Mouse (Mus musculus) A20 (cell line): Measurements from ENCODE around the gene Apof.
"Not testable (repeated sequence)": the region's sequence is repeated elsewhere in the genome, so short reads cannot be mapped to it uniquely, and the experiment has no call there.

Experiments
- DNase-seq: peaks from one replicate; pipeline ENCODE4 v3.0.0-alpha.2; 2011; ENCODE audit warnings: low read depth, low spot score

The Apof gene

DNA sequence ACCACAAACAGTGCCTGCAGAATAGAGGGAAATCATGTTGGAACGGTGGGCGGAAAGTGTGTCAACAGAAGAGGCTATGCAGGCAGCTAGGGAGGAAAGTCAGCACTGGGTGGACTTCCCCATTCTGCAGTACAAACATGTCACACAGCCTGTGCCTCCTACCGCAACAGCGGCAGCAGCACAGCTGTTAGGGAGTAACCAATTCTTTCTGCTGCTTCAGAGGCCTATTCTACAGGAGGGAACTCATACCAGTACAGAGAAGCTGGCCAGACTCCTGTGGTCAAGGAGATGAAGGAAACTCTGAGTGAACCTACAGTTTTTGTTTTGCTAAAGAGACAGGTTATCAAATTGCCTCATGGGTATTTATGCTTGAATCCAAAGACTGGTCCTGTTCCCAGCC lies 9.5 kb upstream of the Apof start:
- DNase-seq = peak; percentile 87

DNA sequence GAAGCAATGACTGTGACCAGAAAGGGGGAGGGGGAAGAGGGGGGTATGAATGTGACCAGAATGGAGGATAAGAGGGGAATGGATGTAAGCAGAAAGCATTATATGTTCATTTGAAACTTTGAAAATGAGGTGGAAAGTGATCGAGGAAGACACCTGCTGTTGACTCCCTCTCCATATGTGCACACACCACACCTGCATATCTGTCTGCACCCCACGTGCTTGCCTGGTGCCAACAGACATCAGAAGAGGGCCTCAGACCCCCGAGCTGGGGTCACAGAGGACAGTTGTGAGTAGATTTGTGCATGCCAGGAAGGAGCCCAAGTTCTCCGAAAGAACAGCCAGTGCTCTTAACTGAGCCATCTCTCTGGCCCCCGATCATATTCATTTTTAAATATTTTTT lies 8.5 kb upstream of the Apof start:
- peak; percentile 62 for DNase-seq

DNA sequence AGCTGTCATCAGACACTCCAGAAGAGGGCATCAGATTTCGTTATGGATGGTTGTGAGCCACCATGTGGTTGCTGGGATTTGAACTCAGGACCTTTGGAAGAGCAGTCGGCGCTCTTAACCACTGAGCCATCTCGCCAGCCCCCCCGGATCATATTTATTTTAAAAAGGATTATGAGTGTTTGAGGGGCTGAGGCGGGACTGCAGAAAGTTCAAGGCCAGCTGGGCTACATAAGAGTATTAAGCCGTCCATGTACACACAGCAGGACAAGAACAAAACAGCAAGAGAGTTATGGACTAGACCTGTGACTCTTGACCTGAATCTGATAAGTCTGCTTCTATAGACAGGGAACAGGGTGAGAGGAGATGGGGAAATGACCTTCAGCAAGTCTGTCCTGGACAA lies 8.1 kb upstream of the Apof start:
- peak; percentile 22 for DNase-seq

DNA sequence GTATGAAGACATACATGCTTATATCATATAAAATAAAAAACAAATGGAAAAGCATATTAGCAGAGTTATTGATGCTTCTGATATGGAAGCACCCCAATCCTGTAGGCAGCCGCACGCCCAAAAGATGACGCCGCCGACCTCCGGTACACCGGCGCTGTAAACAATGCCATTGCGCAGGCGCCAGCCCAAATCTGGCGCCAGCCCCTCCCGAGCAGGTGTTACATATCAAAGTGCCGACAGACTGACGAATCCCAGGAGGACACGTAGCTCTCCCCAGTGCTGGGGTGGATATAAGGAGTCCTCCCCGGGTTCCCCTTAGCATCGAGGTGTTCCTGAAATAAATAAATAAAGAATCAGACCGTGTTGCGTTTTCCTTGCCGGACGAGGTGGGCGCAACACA lies 6.2 kb upstream of the Apof start:
- DNase-seq = no peak

DNA sequence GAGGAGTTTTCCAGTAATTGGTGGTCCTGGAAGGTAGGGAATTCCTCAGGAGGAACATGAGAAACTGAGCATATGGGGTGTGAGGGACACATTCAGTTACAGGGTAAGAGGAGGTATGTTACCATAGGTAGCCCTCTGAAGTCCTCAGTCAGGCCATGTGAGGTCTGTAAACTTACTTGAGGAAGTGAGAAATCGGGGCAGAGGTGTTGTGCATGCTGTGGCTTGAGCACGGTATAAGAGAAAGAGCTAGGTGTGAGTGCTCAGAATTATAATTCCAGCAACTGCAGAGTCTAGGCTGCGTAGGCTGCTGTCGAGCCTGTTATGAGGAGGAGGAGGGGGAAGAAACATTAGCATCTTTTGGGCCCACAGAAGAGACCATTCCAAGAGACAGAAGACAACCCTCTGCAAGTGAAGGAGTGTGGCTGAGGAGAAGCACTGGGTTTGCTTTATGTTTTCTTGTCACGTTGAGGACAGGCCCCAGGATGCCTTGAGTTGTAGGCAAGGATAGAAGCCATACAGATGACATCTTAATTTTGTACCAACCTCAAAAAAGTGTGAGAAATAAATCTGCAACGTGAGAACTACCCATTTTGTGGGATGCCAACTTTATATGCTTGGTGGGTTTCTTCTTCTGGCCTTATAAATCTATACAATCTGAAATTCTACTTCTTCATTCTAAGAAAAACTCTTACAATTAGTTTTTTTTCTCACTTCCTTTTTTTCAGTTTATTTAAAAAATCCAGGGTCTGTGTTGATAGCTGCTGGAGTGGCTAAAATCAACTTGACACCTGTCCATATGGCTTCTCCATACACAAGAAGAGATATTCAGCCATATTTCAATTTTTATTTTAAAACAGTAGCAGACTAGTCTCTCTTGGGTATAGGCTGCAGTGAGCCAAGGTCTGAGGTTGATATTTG lies 4.8 kb upstream of the Apof start:
- DNase-seq = peak; percentile 90

DNA sequence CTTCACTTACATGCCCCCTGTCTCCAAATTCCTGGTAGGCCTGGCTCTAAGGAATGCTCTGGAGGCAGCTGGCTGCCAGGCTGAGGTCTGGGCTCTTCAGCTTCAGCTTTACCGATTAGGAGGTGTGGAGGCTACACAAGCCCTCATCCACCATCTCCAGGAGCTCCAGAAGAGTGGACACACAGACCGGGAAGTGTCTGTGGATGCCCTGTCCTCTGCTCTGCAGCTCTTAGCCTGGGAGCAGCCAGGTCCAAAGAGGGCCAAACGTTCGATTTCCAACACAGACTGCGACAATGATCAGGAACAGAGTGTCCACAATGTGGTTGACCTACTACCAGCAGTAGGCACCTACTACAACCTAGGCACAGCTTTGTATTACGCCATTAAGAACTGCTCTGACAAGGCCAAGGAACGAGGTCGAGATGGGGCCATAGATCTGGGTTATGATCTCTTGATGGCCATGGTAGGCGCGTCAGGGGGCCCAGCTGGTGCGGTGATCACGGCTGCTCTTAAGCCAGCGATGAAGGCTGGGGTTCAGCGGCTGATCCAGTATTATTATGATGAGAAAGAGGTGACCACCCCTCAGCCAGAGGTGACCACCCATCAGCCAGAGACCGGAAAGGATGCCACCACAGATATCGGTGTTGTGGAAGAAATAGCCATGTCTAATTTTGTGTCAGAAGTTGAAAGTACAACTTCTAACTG lies 887 bp downstream of the Apof start:
- DNase-seq = no peak

DNA sequence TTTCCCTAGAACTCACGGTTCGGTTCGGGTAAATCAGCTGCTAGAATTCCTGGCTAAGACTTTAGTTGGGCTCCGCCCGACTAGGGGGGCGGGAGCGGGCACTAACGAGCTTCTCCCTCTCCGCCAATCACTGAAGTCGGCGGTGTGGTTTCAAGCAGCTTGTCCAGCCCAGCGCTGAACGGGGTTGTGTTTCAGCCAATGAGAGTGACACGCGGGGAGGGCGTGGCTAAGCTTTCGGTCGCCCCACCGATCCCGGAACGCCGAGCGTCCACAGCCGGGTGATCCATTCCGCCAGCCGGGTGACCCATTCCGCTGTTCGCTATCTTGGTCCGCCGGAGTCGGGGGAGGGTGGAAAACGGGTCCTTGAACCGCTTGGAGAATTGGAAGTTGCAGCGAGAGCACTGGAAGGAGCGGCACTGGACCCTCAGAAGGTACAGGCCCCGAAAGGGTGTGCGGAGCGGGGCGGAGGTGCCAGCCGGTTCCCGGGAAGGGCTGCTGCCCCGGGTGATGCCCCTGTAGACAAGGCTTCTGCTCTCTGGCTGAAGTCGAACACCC lies 1.9 kb downstream of the Apof start, which contains the start of gene Stat2:
Stat2 (plus strand) TSS at position 273 of the 555 bp plus-strand sequence.
- DNase-seq = peak; percentile 98

DNA sequence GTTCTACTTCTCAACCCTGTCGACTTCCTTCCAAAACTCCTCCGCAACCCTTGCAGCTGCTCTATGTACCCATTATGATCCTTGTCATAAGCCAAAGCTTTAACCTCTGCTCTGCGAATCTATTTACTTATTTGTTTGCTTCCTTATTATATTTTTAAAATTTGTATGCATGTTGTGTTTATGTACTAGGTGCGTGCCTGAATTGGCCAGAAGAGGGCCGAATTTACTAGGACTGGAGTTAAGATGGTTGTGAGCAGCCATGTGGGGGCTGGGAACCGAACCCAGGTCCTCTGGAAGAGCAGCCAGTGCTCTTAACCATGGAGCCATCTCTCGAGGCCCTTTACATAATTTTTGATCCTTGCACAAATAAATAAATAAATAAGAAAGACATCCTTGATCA lies 2.4 kb downstream of the Apof start:
- no peak for DNase-seq

DNA sequence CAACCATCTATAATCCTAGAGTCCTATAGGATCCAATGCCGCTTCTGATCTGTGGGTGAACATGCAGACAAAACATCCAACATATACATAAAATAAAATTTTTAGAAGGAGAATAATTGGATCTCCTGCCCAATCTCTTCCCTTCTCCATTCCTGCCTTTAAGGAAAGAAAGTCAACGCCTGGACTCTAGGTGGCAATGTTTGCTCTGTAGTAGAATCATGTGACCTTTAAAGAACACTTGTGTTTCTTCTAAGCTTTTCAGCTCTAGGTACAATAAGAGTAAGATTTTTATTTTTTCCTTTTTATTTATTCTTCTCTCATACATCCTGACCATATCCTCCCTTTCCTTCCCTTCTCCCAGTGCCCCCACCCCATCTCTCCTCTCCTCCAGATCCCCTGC lies 3.4 kb downstream of the Apof start:
- peak; percentile 22 for DNase-seq

DNA sequence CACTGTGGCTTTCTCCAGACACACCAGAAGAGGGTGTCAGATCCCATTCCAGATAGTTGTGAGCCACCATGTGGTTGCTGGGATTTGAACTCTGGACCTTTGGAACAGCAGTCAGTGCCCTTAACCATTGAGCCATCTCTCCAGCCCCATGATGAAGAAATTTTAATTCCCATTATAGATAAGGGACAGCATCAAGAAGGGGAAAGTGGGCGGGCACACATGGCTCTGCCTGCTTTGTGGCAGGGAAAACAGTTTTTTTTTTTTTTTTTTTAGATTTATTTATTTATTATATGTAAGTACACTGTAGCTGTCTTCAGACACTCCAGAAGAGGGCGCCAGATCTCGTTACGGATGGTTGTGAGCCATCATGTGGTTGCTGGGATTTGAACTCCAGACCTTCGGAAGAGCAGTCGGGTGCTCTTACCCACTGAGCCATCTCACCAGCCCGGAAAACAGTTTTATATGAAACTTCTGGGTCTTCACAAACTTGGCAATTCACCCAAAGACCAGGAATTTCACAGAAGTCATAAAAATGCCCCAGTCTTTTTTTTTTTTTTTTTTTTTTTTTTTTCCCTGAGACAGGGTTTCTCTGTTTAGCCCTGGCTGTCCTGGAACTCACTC lies 4.5 kb downstream of the Apof start:
- DNase-seq = not testable (repeated sequence)

DNA sequence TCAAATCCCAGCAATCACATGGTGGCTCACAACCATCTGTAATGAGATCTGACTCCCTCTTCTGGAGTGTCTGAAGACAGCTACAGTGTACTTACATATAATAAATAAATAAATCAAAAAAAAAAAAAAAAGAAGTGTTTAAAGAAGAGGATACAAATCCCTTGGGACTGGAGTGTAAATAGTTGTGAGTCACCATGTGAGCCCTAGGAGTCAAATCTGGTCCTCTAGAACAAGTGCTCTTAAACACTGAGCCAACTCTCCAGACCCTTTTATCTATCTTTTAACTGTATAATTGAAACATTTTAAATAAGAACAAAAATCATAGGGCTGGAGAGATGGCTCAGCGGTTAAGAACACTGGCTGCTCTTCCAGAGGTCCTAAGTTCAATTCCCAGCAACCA lies 6.9 kb downstream of the Apof start:
- DNase-seq = not testable (repeated sequence)

DNA sequence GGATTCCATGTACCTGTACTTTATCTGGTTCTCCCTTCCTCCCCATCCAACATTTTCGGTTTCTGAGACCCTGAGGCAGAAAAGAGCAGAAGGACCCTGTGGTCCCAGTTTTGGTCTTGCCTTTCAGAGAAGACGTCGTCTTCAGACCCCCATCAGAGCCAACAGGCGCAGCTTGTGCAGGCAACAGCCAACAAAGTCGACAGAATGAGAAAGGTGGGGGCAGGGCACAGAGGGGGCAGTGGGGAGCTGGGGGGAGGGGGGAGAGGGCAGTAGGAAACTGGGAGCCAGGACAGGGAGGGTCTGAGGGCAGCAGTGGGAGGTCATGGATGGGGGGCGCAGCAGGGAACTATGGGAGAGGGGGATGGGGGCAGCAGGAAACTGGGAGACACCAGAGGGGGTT lies 9.7 kb downstream of the Apof start:
- no peak for DNase-seq

DNA sequence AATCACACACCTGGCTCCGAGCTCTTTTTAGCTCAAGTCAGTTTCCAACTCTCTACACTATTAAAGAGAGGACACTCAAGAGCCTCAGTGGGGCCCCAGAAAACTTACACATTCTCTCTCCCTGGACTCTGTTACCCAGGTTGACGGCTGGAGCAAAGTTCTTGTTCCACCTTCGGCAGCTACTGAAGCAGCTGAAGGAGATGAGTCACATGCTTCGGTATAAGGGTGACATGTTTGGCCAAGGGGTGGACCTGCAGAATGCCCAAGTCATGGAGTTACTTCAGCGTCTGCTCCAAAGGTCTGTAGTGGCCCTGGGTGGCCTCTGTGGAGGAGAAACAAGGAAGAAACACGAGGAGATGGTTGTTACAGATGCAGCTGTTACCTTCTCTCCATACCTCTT lies 12.5 kb downstream of the Apof start:
- DNase-seq = no peak

DNA sequence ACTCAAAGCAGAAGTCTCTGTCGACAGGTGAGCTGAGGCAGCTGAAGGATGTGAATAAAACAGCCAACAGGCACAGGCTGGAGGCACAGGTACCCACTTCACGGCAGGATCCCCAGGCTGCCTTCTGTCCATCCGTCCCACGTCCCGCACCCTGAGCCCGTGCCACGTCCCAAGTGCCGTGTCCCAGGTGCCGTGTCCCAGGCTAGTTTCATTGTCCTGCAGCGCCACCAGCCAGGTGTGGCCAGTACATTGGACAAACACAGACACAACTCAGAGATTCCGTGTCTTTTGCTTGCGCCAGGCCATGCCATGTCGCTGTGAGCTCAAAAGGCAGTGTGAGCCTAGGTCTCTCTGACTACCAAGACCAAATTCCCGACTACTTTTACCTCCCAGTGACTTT lies 13.2 kb downstream of the Apof start:
- DNase-seq = no peak

DNA sequence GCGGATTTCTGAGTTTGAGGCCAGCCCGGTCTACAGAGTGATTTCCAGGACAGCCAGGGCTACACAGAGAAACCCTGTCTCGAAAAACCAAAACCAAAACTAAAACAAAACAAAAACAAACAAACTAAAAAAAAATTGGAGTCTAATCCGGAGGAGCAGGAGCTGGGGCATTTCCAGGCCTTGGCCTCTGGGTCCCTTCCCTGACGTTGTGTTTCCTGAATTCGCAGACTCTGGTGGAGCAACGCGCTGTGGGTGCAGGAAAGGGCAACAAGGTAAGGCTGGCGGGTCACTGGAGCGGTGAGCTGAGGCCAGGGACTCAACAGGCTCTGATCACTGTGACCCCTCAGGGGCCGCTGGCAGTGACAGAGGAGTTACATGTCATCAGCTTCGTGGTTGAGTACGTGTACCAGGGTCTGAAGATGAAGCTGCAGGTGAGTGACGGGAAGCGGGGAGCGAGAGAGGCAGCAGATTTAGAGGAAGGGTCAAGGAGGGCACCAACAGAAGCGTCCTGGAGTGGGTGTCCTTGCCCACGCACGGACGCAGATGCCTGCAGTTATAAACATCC lies 14.5 kb downstream of the Apof start:
- no peak for DNase-seq

DNA sequence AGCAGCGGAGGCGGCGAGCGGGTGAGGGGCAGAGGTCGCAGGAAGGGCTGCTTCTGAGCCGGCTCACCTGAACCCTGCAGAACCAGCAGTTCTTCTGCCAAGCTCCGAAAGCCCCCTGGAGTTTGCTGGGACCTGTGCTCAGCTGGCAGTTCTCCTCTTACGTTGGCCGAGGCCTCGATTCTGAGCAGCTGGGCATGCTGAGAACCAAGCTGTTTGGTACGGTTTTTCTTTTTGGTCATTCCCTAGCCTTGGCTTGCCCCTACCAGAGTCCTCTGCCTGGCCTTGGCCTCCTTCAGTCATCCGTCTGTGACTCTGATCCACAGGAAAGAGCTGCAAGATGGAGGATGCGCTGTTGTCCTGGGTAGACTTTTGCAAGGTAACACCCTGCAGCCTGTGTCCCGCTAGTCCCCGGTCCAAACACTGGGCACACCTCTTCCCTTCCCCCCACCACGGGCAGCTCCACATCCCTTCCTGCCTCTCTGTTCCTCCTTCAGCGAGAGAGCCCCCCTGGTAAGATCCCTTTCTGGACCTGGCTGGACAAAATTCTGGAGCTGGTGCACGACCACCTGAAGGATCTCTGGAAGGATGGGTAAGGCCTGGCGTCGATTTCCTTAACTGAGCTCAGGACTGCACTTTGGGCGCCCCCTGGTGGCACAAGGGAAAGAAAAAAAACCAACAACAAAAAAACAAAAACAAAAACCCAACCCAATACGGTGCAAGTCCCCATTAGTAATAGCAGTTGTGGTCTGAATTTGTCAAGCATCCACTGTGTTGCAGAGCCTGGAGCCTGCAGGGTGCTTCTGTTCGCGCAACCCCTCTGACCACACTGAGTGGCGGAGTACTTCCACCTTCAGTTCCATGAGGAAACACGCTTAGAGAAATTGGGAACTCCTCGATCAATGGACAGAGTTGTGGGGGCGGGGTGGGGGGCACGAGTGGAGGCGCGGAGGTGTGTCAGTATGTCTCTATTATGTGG lies 15.4 kb downstream of the Apof start:
- peak; percentile 69 for DNase-seq

DNA sequence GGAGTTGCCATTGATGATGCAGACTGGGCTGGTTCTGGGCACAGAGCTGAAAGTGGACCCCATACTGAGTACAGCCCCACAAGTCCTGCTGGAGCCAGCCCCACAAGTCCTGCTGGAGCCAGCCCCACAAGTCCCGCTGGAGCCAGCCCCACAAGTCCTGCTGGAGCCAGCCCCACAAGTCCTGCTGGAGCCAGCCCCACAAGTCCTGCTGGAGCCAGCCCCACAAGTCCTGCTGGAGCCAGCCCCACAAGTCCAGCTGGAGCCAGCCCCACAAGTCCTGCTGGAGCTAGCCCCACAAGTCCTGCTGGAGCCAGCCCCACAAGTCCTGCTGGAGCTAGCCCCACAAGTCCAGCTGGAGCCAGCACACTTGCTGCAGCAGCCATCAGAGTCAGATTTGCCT lies 22.1 kb downstream of the Apof start:
- not testable (repeated sequence) for DNase-seq

DNA sequence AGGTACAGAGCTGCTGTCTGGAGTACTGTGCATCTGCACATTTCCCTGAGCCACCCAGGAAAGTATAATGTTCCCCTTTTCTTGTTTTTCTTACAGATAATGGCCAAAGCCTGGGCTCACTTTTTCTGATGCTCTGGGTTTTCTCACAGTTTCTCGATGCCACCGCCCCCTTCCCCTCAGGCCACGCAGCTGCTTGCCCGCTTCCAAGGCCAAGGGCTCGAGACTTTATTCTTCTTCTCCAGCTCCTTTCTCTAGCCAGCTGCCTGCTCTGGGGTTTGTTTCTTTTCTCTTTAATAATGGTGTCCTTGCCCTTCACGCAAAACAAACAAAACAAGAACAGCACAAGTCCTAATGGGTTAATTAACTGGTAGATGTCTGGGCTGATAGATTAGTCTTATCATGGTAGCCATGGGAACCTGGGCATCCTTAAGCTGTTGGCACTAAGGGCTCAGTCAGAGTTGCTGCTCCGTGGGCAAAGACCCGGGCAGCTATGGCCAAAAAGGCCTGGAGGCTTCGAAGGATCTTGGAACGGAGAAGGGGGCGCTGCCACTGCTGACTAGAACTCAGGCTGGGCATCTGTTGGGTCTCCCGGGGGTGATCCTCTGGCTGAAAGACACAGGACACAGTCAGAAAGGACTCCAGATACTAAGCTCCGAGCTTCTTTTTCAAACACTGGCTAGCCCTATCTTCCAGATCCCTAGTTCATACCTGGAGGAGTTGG lies 28.1 kb downstream of the Apof start:
- no peak for DNase-seq

DNA sequence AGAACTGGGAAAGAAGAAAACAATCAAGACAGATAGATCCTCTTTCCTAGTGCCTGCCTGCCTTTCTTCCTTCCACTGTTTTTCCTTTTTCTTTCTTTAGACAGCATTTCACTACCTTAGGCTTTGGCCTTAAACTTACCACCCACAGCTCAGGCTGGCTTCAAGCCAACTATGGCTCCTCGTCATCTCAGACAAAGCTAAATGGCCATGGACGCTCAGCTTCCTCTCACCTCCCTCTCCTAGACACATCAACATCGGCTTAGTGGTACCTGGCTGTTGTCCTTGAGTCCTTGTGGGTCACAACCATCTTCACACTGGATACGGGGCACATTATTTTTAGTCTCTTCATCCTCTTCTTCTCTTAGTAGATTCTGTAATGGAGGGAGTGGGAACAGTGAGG lies 28.8 kb downstream of the Apof start:
- DNase-seq = no peak

DNA sequence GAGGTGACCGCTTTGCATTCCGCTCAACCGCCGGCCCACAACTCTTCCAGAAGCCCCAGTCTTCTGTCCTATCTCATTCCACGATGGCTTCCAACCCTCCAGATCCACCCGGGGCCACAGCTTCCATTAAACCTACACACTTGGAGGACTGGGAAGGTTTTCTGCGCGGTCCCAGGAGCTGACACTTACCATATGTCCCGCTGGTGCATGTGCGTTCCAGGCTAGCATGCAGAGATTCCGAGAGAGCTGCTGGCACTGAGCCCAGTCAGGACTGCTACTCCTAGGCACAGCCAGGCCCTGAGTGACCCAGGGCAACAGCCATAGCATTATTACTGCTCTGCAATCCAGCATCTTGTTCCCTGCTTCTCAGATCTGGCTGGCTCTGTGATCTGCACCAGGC lies 29.2 kb downstream of the Apof start:
- DNase-seq = no peak
